Mouse (Mus musculus) embryonic facial prominence, embryonic 13.5 days (tissue): ENCODE results near the gene Igf1. TPM values are rescaled to one million over a fixed set of nuclear protein-coding genes. Genes with fewer than 3 reads are reported as not detected.

Experiments
- ATAC-seq: fragments of 200-750 bp; cut with Nextera tagmentation; 2 replicates; pipeline ENCODE4 v1.8.0; 2017; ENCODE audit warnings: low read depth; ENCODE audit not compliant: insufficient number of reproducible peaks, insufficient read depth, low FRiP score, low TSS enrichment
- H3K27ac ChIP-seq: fragments of 300-500 bp; sonication (generic); 2 replicates; pipeline ENCODE4 v1.5.1; 2015; ENCODE audit warnings: moderate library complexity, mild to moderate bottlenecking, inconsistent platforms
- H3K27me3 ChIP-seq: fragments of 300-500 bp; sonication (generic); 2 replicates; pipeline ENCODE4 v1.6.1; 2015; ENCODE audit warnings: mild to moderate bottlenecking, inconsistent platforms
- H3K36me3 ChIP-seq: fragments of 300-500 bp; sonication (generic); 2 replicates; pipeline ENCODE4 v1.6.1; 2015; ENCODE audit warnings: mild to moderate bottlenecking, inconsistent platforms
- H3K4me1 ChIP-seq: fragments of 300-500 bp; sonication (generic); 2 replicates; pipeline ENCODE4 v1.6.1; 2015; ENCODE audit warnings: inconsistent platforms
- H3K4me2 ChIP-seq: fragments of 300-500 bp; sonication (generic); 2 replicates; pipeline ENCODE4 v1.6.1; 2015; ENCODE audit warnings: moderate library complexity, mild to moderate bottlenecking, inconsistent platforms
- H3K4me3 ChIP-seq: fragments of 300-500 bp; sonication (generic); 2 replicates; pipeline ENCODE4 v1.5.1; 2015; ENCODE audit warnings: mild to moderate bottlenecking, inconsistent platforms
- H3K9ac ChIP-seq: fragments of 300-500 bp; sonication (generic); 2 replicates; pipeline ENCODE4 v1.6.1; 2015; ENCODE audit warnings: mild to moderate bottlenecking, inconsistent platforms
- H3K9me3 ChIP-seq: fragments of 300-500 bp; sonication (generic); 2 replicates; pipeline ENCODE4 v1.6.1; 2016; ENCODE audit warnings: inconsistent platforms
- WGBS: fragments of 180-500 bp; shearing (Covaris S2); methylation state at CpG from one replicate; pipeline ENCODE4 v1.1.7; 2015; ENCODE audit warnings: mixed read lengths; 5-methylcytosine and 5-hydroxymethylcytosine counted together
- polyA plus RNA-seq: library from polyadenylated mRNA; unstranded; fragments of >200 nt; fragmentation: Nextera tagmentation; extraction: Ambion mirVana; gene quantifications from 2 replicates; pipeline ENCODE4 v1.2.1, GENCODE M21; 2015

Gene Igf1
- polyA plus RNA-seq, 1 experiment from 2014 or later = 74.3 TPM

DNA sequence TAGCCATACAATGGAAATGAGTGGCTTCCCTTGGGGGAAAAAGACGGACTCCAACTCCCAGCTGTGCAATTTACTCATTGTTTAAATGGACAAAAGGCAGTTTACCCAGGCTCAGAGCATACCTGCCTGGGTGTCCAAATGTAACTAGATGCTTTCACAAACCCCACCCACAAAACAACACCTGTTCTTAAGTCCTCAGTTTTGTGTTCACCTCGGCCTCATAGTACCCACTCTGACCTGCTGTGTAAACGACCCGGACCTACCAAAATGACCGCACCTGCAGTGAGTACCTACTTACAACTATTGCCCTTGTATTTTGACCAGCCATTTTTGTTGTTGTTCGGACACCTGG, 3.0 kb downstream of the Igf1 start:
- Histone ChIP-seq H3K4me1 (peaks cover 67% of the 10 kb centered on the region), H3K9ac (peak overlapping the region; percentile 82), H3K27ac (peak overlapping the region; percentile 94), H3K36me3 (no peaks in the 10 kb centered on the region), H3K27me3 (peaks cover 6% of the 10 kb centered on the region; the same call in 1 of the 2 replicates), H3K4me2 (peak overlapping the region; percentile 81), H3K9me3 (no peaks in the 10 kb centered on the region; the same call in 1 of the 2 replicates), H3K4me3 (peak overlapping the region; percentile 62)
- ATAC-seq = no peak
- 38% methylated on average over 6 of the region's 6 CpGs for WGBS

DNA sequence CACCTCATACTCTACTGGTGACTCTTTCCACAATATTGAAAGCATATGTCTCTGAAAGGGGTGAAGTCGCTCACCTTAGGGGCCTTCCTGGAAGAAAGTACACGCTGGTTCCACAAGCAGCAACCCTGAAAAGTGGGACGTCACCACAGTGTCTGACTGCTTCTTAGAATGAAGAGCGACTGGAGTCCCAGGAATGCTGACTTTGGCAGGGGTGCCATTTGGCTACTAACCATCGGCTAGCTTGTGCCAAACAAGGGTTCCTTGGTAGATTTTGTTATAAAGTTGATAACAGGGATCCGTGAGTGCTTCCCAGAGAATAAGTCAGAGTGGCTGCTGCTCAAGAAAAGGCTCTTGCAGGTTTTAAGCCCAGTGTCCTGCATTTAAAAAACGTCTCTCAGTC, 4.8 kb downstream of the Igf1 start:
- Histone ChIP-seq H3K4me1 (peaks cover 64% of the 10 kb centered on the region), H3K27ac (0 out of 2 replicates have a peak overlapping the region, but pooled peaks have one; percentile 34)

GRCm38 (mm10) chr10:87863326-87863725, 5.3 kb downstream of the Igf1 start:
- Histone ChIP-seq H3K9me3 (no peaks in the 10 kb centered on the region; the same call in 1 of the 2 replicates), H3K4me2 (peak overlapping the region; percentile 81), H3K9ac (peak overlapping the region; percentile 40; the same call in 1 of the 2 replicates), H3K27ac (0 out of 2 replicates have a peak overlapping the region, but pooled peaks have one; percentile 34), H3K4me3 (no peak overlapping the region), H3K36me3 (no peaks in the 10 kb centered on the region), H3K27me3 (no peaks in the 10 kb centered on the region), H3K4me1 (peaks cover 63% of the 10 kb centered on the region)
- ATAC-seq = no peak
- 39% methylated on average over 4 of the region's 4 CpGs for WGBS

More for the DNA sequence above, 4.8 kb downstream of the Igf1 start:
- no peaks in the 10 kb centered on the region for H3K36me3 ChIP-seq
- 39% methylated on average over 7 of the region's 7 CpGs for WGBS
- H3K4me3 ChIP-seq = no peak overlapping the region
- H3K27me3 ChIP-seq = no peaks in the 10 kb centered on the region
- no peaks in the 10 kb centered on the region; the same call in 1 of the 2 replicates for H3K9me3 ChIP-seq
- H3K4me2 ChIP-seq = peak overlapping the region; percentile 81
- no peak for ATAC-seq
- 0 out of 2 replicates have a peak overlapping the region, but pooled peaks have one; percentile 40 for H3K9ac ChIP-seq

DNA sequence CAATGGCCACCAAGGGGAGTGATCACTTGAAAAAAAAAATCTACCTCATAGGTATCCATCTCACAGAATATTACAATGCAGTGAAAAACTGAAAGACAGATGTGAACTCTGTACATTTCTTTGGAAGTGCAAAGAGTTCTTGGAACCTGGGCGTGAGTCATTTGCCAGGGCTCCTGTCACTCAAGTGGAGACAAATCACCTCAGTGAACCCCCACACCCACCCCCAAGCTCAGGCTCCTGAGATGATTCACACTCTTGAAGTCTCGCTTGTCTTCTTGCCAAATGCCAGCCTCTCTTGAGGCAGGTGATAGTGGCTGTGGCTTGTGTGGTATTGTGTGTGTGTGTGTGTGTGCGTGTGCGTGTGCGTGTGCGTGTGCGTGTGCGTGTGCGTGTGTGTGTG, 7.6 kb downstream of the Igf1 start:
- no peak overlapping the region for H3K27ac ChIP-seq

DNA sequence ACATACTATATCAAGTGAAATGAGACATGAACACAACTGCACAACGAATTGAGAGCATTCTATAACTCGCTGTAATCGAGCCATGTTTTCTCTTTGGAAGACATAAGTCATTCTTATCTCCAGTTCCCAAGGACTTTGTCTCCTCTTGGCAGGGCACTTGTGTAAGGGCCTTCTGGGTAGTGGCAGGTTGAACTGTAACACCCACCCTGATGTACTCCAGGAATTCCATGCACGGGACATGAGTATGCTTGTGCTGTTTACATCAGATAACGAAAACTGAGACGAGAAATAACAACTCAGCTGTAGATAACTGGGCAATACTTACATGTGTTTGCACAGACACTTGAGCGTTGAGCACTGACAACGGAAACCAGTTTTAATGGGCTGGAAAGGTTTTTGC, 8.4 kb downstream of the Igf1 start:
- H3K9ac ChIP-seq = no peak overlapping the region
- 0 out of 2 replicates have a peak overlapping the region, but pooled peaks have one; percentile 48 for H3K27ac ChIP-seq
- no peak overlapping the region for H3K4me2 ChIP-seq
- WGBS = 45% methylated on average over 8 of the region's 8 CpGs
- ATAC-seq = no peak
- no peaks in the 10 kb centered on the region; the same call in 1 of the 2 replicates for H3K36me3 ChIP-seq
- no peaks in the 10 kb centered on the region; the same call in 1 of the 2 replicates for H3K9me3 ChIP-seq
- peaks cover 54% of the 10 kb centered on the region for H3K4me1 ChIP-seq
- no peaks in the 10 kb centered on the region; the same call in 1 of the 2 replicates for H3K27me3 ChIP-seq
- H3K4me3 ChIP-seq = no peak overlapping the region

More for the DNA sequence above, 7.6 kb downstream of the Igf1 start:
- Histone ChIP-seq H3K36me3 (no peaks in the 10 kb centered on the region), H3K9ac (no peak overlapping the region), H3K9me3 (no peaks in the 10 kb centered on the region; the same call in 1 of the 2 replicates), H3K4me1 (peaks cover 59% of the 10 kb centered on the region), H3K4me3 (no peak overlapping the region), H3K27me3 (no peaks in the 10 kb centered on the region; the same call in 1 of the 2 replicates), H3K4me2 (no peak overlapping the region)
- no peak for ATAC-seq
- WGBS = 83% methylated on average over 9 of the region's 9 CpGs

DNA sequence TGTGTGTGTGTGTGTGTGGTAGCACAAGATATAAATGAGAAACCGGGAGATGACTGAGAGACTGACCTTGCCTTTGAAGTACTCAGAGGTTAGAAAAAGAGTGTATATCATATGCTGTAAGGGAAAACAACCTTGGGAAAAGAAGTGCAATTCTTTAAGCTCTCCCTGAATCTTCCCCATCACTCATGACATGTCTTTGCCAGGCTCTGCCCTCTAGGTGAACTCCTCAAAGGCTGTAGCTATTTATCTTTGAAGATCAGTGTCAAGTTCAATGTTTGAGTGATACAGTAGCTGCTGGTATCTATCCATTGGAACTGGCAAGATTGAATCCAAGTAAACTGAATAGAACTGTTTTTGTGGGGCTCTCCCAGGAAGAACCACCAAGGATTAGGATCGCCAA, 9.2 kb downstream of the Igf1 start:
- no peaks in the 10 kb centered on the region; the same call in 1 of the 2 replicates for H3K27me3 ChIP-seq
- H3K4me3 ChIP-seq = no peak overlapping the region
- peaks cover 61% of the 10 kb centered on the region for H3K4me1 ChIP-seq
- H3K9me3 ChIP-seq = no peaks in the 10 kb centered on the region
- H3K4me2 ChIP-seq = no peak overlapping the region
- no peak overlapping the region for H3K27ac ChIP-seq
- no peak overlapping the region for H3K9ac ChIP-seq
- H3K36me3 ChIP-seq = no peaks in the 10 kb centered on the region; the same call in 1 of the 2 replicates
- 56% methylated on average over 2 of the region's 2 CpGs for WGBS
- no peak for ATAC-seq

DNA sequence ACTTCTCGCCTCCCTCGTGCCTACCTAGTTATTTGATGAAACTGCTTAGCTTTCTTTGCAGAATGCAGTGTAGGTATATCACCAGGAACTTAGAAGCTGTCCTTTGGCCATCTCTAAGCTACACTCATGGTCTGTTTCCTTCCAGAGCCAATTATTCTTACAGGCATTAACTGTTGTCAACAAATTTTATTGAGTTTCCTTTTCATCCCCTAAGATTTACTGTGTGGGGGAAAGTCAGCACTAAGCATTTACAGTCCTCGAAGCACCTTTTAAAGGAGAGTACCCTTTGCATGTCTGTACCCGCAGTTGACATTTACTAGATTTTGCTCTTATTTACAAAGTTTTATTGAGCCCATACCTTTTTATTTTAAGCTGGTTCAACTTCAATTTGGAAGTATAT, 9.6 kb downstream of the Igf1 start:
- Histone ChIP-seq H3K27ac (no peak overlapping the region), H3K27me3 (no peaks in the 10 kb centered on the region; the same call in 1 of the 2 replicates), H3K9me3 (no peaks in the 10 kb centered on the region), H3K36me3 (no peaks in the 10 kb centered on the region; the same call in 1 of the 2 replicates), H3K9ac (no peak overlapping the region), H3K4me1 (peaks cover 63% of the 10 kb centered on the region), H3K4me3 (no peak overlapping the region), H3K4me2 (no peak overlapping the region)
- WGBS = 74% methylated on average over 4 of the region's 4 CpGs
- ATAC-seq = no peak

DNA sequence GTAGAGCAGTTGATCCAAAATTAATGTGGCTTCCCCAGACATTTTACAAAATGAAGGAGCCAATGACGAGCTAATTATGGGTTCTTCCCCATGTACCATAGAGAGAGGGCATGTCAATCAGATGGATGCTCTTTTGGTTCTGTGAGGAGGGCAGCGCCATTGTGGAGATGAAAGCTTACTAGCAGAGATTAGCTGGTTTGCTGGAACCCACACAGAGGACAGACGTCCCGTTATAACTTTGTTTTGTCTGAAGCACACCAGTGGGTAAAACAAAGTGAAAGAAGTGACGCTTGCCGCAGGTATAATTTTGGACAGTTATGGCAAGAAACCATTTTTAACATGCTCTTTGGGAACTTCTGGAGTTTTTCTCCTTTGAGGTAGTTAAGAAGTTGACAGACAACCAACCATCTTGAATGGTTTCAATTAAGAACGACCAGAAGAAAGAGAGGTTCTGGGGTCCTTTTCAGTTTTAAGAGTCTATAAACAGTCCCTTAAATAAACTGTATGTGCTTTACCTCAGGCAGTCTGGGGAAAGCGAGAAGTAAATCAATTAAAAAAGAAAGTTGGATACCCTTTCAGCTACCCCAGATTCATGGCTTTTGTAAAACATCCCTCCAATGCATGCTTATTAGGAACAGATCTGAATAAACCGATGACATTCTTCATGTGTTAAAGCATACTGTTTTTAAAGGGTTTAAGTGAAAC, 10.4 kb downstream of the Igf1 start:
- Histone ChIP-seq H3K4me1 (peaks cover 61% of the 10 kb centered on the region), H3K36me3 (no peaks in the 10 kb centered on the region; the same call in 1 of the 2 replicates), H3K9ac (no peak overlapping the region), H3K4me3 (no peak overlapping the region), H3K4me2 (0 out of 2 replicates have a peak overlapping the region, but pooled peaks have one; percentile 11), H3K27ac (peak overlapping the region; percentile 4; the same call in 1 of the 2 replicates), H3K9me3 (no peaks in the 10 kb centered on the region), H3K27me3 (no peaks in the 10 kb centered on the region; the same call in 1 of the 2 replicates)
- 22% methylated on average over 9 of the region's 9 CpGs for WGBS
- no peak for ATAC-seq

DNA sequence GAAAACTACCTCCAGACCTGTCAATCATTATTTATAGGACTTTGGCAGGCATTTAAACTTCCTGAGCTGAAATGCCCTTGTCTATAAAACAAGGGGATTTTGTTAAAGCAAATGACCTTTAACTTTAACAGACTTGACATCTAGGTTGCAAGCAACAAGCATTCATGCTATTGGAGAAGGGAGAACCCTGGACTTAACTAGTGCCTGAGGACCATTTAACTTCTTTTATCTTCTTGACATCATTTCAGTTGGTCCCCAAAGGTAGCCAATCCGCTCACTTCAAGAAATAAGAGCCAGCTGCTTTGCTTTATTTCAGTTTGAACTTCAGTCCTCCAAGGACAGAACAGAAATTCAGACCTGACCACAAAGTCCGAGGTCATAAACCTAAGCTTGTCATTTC, 11.1 kb downstream of the Igf1 start:
- Histone ChIP-seq H3K4me1 (peaks cover 62% of the 10 kb centered on the region), H3K9ac (no peak overlapping the region), H3K4me3 (no peak overlapping the region), H3K27ac (no peak overlapping the region), H3K9me3 (no peaks in the 10 kb centered on the region), H3K27me3 (no peaks in the 10 kb centered on the region; the same call in 1 of the 2 replicates), H3K36me3 (no peaks in the 10 kb centered on the region; the same call in 1 of the 2 replicates), H3K4me2 (no peak overlapping the region)
- 12% methylated on average over 2 of the region's 2 CpGs for WGBS
- no peak for ATAC-seq

DNA sequence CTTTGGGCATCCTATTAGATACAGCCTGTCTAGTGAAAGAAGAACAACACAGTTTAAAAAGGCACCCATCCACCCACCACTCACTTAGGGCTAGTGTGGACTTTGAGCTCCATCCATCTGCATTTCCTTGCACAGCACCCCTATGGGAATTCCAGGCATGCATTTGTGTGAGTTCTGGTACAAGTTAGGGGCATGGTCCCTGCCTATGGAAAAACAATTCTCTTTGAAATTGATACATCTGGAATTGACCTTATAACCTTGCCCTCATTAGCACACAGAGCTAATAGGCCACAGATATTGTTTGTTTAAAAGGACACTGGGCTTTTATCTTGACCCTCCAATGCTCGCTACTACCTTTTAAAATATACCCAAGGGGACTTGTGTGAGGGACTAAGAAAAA, 11.6 kb downstream of the Igf1 start:
- H3K36me3 ChIP-seq = no peaks in the 10 kb centered on the region; the same call in 1 of the 2 replicates
- WGBS = 67% methylated on average over 1 of the region's 1 CpGs
- H3K9ac ChIP-seq = no peak overlapping the region
- no peak overlapping the region for H3K4me2 ChIP-seq
- no peaks in the 10 kb centered on the region; the same call in 1 of the 2 replicates for H3K27me3 ChIP-seq
- no peak overlapping the region for H3K4me3 ChIP-seq
- no peaks in the 10 kb centered on the region for H3K9me3 ChIP-seq
- no peak overlapping the region for H3K27ac ChIP-seq
- no peak for ATAC-seq
- peaks cover 60% of the 10 kb centered on the region for H3K4me1 ChIP-seq

GRCm38 (mm10) chr10:87871863-87872647, 14.0 kb downstream of the Igf1 start:
- Histone ChIP-seq H3K36me3 (no peaks in the 10 kb centered on the region; the same call in 1 of the 2 replicates), H3K27me3 (no peaks in the 10 kb centered on the region; the same call in 1 of the 2 replicates), H3K4me3 (no peak overlapping the region), H3K4me1 (peaks cover 47% of the 10 kb centered on the region), H3K9ac (no peak overlapping the region), H3K9me3 (no peaks in the 10 kb centered on the region), H3K27ac (peak overlapping the region; percentile 36), H3K4me2 (peak overlapping the region; percentile 18; the same call in 1 of the 2 replicates)
- ATAC-seq = no peak
- WGBS = 15% methylated on average over 8 of the region's 8 CpGs
